Mouse (Mus musculus) megakaryocyte, embryonic 14.5 days (primary cell): ENCODE results near the gene B3gnt9. TPM values are rescaled to one million over a fixed set of nuclear protein-coding genes. Genes with fewer than 3 reads are reported as not detected.
"Not testable (repeated sequence)": the region's sequence is repeated elsewhere in the genome, so short reads cannot be mapped to it uniquely, and the experiment has no call there.

Source experiments
- H3K27me3 ChIP-seq: replicated peaks from 2 replicates; pipeline ENCODE3; 2012; ENCODE audit warnings: inconsistent platforms
- H3K36me3 ChIP-seq: replicated peaks from 2 replicates; pipeline ENCODE3; 2012; ENCODE audit warnings: low read length, inconsistent platforms, mixed read lengths
- H3K4me1 ChIP-seq: 2 replicates; pipeline ENCODE4 v1.6.1; 2012; ENCODE audit warnings: inconsistent platforms
- H3K4me3 ChIP-seq: replicated peaks from 2 replicates; pipeline ENCODE3; 2012; ENCODE audit warnings: moderate library complexity, mild to moderate bottlenecking, inconsistent platforms
- H3K9me3 ChIP-seq: 2 replicates; pipeline ENCODE4 v1.6.1; 2012; ENCODE audit warnings: inconsistent platforms
- FLI1 ChIP-seq: IDR thresholded peaks from 2 replicates; pipeline ENCODE4 v1.6.1; 2012; ENCODE audit warnings: low read length, inconsistent platforms, mixed read lengths
- GATA1 ChIP-seq: IDR thresholded peaks from 3 replicates; pipeline ENCODE4 v1.6.1; 2012; ENCODE audit warnings: mixed read lengths, low read length, inconsistent platforms, borderline replicate concordance
- polyA plus RNA-seq: library from polyadenylated mRNA; stranded (reverse); fragments of >175 nt; gene quantifications from 2 replicates; pipeline ENCODE4 v1.2.3, GENCODE M21; 2012; ENCODE audit warnings: low replicate concordance; ENCODE audit not compliant: insufficient read depth

Gene B3gnt9
- polyA plus RNA-seq, 1 experiment, result 4.9 TPM

- Histone ChIP-seq H3K4me1 (peaks cover 3% of the 10 kb centered on the region; the same call in 1 of the 2 replicates), H3K36me3 (peaks cover 91% of the 10 kb centered on the region), H3K27me3 (no peaks in the 10 kb centered on the region), H3K9me3 (no peaks in the 10 kb centered on the region), H3K4me3 (no peak overlapping the region)
- TF ChIP-seq FLI1, result no peak
- no peak for TF ChIP-seq GATA1
Measured at GRCm38 (mm10) chr8:105237442-105238142, 17.4 kb downstream of the B3gnt9 start.

DNA sequence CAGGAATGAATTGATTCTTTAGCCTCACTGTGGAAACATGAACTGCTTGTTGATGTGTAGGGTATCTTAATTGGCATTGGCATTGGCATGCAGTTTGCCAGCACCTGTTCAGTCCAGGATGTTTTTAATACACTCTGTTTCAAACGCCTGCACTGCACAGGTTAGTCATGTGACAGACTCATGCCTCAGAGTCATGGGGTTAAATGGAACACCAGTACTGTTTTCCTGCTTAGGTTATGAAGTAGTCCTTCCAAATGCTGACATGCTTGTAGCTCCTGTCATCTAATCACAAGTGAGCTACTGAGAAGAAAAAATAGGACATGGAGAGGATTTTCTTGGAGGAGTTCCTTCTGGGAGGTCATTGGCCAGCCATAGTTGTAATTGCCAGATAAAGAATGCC is 19.7 kb downstream of the B3gnt9 start:
- no peak for TF ChIP-seq GATA1
- TF ChIP-seq FLI1, result no peak
- Histone ChIP-seq H3K9me3 (no peaks in the 10 kb centered on the region), H3K36me3 (peaks cover 81% of the 10 kb centered on the region), H3K4me1 (peaks cover 20% of the 10 kb centered on the region), H3K4me3 (no peak overlapping the region), H3K27me3 (no peaks in the 10 kb centered on the region)

GRCm38 (mm10) chr8:105233126-105233935 is 21.6 kb downstream of the B3gnt9 start:
- peaks cover 68% of the 10 kb centered on the region for H3K36me3 ChIP-seq
- no peaks in the 10 kb centered on the region for H3K9me3 ChIP-seq
- no peak for TF ChIP-seq FLI1
- TF ChIP-seq GATA1, result no peak
- peaks cover 28% of the 10 kb centered on the region for H3K4me1 ChIP-seq
- H3K4me3 ChIP-seq, result no peak overlapping the region
- H3K27me3 ChIP-seq, result no peaks in the 10 kb centered on the region

DNA sequence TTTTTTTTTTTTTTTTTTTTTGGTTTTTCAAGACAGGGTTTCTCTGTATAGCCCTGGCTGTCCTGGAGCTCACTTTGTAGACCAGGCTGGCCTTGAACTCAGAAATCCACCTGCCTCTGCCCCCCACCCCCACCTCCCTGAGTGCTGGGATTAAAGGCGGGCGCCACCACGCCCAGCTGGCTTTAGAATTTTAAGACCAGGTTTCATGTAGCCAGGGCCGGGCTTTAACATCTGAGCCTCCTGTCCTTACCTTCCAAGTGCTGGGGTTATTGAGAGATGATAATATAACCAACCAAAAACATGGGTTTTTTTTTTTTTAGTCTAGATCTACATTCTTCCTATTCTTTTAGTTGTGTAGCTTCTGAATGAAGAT is 22.6 kb downstream of the B3gnt9 start:
- not testable (repeated sequence) for H3K9me3 ChIP-seq, H3K27me3 ChIP-seq, H3K4me3 ChIP-seq
- Histone ChIP-seq H3K4me1 (peaks cover 29% of the 10 kb centered on the region), H3K36me3 (peaks cover 64% of the 10 kb centered on the region)

DNA sequence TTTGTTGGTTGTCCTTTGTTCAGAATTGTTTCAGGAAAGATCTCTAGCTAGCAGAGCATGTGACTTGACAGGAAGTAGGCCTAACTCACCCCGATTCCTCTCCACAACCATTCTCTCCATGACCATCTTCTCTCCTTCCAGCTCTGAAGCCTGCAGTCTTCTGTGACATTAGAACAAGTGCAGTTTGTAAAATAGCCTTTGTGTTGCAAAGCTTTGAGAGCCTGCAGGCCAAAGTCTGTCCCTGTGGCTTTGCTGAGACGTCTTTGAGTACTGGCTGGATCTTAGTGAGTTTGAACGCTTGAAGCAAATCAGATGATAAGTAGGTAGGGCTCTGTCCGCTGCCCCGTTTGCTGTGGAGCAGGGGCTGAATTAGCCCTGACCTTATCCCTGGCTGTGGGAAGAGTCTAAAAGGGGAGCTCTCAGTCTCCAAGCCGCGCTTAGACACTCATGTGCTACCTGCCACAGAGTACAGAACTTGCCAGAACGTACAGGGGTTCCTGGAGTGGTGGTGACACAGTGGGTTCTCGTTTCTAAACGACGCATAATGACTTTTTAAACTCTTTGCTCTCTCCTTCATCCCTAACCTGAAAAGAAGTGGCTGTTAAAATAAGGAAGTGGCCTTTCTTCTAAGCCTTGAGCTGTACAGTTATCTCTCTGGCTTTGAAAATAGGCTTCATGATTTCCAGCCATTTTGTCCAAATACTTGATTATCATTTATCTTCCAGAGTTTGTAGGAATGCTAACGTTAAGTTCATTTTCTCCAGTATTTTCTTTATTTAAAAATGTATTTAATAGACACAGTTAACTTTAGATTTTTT is 23.2 kb downstream of the B3gnt9 start:
- no peak for TF ChIP-seq FLI1
- no peak for TF ChIP-seq GATA1
- peaks cover 34% of the 10 kb centered on the region for H3K4me1 ChIP-seq
- H3K4me3 ChIP-seq, result no peak overlapping the region
- H3K9me3 ChIP-seq, result no peaks in the 10 kb centered on the region
- no peaks in the 10 kb centered on the region for H3K27me3 ChIP-seq
- peaks cover 59% of the 10 kb centered on the region for H3K36me3 ChIP-seq

DNA sequence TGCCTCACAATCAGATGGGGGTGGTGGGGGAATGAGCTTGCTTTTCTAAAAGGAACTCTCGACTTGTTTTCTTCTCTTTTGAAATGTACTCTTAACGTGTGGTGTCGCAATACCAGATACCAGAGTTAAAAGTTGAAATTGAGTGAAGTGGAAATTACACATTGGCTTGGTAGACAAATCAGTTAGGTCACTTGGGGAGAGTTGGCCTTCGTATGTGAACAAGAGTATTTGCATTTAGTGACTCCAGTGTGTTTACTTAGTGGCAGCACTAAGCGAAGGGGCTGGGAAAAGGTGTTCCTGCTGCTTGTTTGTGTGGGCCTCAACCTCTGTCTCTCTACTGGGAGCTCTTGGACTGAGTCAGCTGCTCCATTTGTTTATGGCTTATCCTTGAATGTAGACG is 29.0 kb downstream of the B3gnt9 start:
- peaks cover 39% of the 10 kb centered on the region for H3K4me1 ChIP-seq
- peak overlapping the region; percentile 98 for H3K4me3 ChIP-seq
- no peak for TF ChIP-seq FLI1
- TF ChIP-seq GATA1, result no peak
- H3K9me3 ChIP-seq, result no peaks in the 10 kb centered on the region
- peaks cover 13% of the 10 kb centered on the region for H3K36me3 ChIP-seq
- H3K27me3 ChIP-seq, result no peaks in the 10 kb centered on the region

DNA sequence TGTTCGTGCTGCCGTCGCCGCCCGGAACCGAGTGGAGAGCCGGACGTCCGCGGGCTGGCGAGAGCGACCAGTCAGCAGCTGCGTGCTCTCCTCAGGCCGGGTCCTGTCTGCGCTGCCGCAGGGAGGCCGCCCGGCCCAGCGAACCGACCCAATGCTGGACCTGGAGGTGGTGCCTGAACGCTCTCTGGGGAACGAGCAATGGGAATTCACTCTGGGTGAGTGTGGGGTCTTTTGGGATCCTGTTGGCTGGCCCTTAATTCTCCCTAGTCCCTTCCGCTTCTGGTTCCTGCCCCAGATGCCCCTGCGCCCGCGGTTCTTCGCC is 29.7 kb downstream of the B3gnt9 start:
- Histone ChIP-seq H3K4me3 (peak overlapping the region; percentile 98), H3K4me1 (peaks cover 33% of the 10 kb centered on the region), H3K9me3 (no peaks in the 10 kb centered on the region), H3K36me3 (peaks cover 11% of the 10 kb centered on the region), H3K27me3 (no peaks in the 10 kb centered on the region)
- TF ChIP-seq FLI1 (no peak), GATA1 (no peak)

DNA sequence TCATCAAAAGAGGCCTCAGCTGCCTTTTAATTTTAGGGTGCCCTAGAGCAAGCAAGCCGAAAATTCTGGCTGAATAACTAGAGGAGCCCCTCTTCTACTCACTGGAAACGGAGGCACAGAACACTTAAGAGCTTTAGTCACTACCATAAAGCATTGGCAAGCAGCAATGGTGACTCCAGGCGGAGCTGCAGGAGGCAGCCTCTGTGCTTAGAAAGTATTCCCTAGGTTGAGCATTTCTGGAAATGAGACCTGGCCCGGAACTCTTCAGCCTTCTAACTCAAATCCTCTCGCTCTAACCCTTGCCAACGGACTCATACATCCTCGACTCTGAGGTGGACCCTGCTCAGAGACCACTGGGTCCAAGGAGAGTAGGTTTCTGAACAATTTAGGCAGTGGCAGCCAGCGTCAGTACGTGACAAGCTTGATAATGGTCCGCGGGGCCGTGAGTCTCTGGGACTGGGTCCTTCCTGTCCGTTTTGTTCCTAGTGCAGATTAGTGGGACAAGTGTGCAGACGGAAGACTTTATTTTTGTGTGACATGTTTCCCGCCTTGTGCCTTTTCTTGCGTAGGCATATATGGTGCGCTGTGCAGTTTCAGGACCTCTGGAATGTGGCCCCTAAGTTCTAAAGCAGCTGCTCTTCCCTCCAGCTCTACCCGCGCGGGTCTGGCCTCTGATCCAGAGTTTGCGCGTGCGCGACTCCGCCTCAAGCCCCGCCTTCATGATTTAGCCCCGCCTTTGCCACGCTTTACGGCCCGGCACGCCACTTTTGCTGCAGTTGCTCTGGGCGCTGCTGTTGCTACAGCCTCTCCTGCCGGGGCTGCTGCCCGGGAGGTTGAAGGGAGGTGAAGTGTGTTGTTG is 30.3 kb downstream of the B3gnt9 start, which contains the start of gene D230025D16Rik:
Gene D230025D16Rik (plus strand): TSS at position 733 of the 859 bp plus-strand sequence.
- H3K36me3 ChIP-seq, result peaks cover 8% of the 10 kb centered on the region
- H3K9me3 ChIP-seq, result no peaks in the 10 kb centered on the region
- TF ChIP-seq FLI1 (no peak), GATA1 (no peak)
- H3K4me1 ChIP-seq, result peaks cover 27% of the 10 kb centered on the region
- H3K27me3 ChIP-seq, result no peaks in the 10 kb centered on the region
- H3K4me3 ChIP-seq, result peak within 1 kb of the TSS; percentile 98

GRCm38 (mm10) chr8:105223850-105224249 is 31.1 kb downstream of the B3gnt9 start:
- Histone ChIP-seq H3K4me3 (no peak overlapping the region), H3K36me3 (peaks cover 8% of the 10 kb centered on the region), H3K4me1 (peaks cover 25% of the 10 kb centered on the region), H3K27me3 (no peaks in the 10 kb centered on the region), H3K9me3 (no peaks in the 10 kb centered on the region)
- no peak for TF ChIP-seq GATA1
- TF ChIP-seq FLI1, result no peak
